Mouse (Mus musculus) G1E (cell line): ENCODE data around the gene 0610009B22Rik. TPM values are rescaled to one million over a fixed set of nuclear protein-coding genes. Genes with fewer than 3 reads are reported as not detected.

ENCODE experiments used
- ATAC-seq: 2 replicates; pipeline ENCODE4 v1.8.0; 2016; ENCODE audit warnings: mild to moderate bottlenecking; ENCODE audit not compliant: insufficient number of reproducible peaks, poor library complexity, low FRiP score, severe bottlenecking; ENCODE audit errors: extremely low read depth
- DNase-seq: peaks from one replicate; pipeline ENCODE4 v3.0.0; 2012; ENCODE audit warnings: low spot score
- H3K27me3 ChIP-seq: 2 replicates; pipeline ENCODE4 v1.6.1; 2012; ENCODE audit warnings: mild to moderate bottlenecking, low read length, inconsistent platforms; ENCODE audit not compliant: insufficient read depth
- H3K36me3 ChIP-seq: replicated peaks from 2 replicates; pipeline ENCODE3; 2012; ENCODE audit warnings: mild to moderate bottlenecking, inconsistent platforms
- H3K4me1 ChIP-seq: 2 replicates; pipeline ENCODE4 v1.6.1; 2012; ENCODE audit warnings: low read depth, low read length, inconsistent platforms, mixed read lengths; ENCODE audit not compliant: insufficient read depth
- H3K4me3 ChIP-seq: 2 replicates; pipeline ENCODE4 v1.5.1; 2012; ENCODE audit warnings: low read depth, mild to moderate bottlenecking, inconsistent platforms, low read length, moderate library complexity, mixed read lengths
- H3K9me3 ChIP-seq: replicated peaks from 2 replicates; pipeline ENCODE4 v1.6.1; 2012; ENCODE audit warnings: inconsistent platforms
- CTCF ChIP-seq: IDR thresholded peaks from 2 replicates; pipeline ENCODE4 v1.5.1; 2012; ENCODE audit warnings: low read depth, low read length, inconsistent platforms, mixed read lengths
- GATA1 ChIP-seq: IDR thresholded peaks from 2 replicates; pipeline ENCODE4 v1.6.1; 2012; ENCODE audit warnings: borderline replicate concordance, low read length, inconsistent platforms, mixed read lengths
- GATA2 ChIP-seq: IDR thresholded peaks from 2 replicates; pipeline ENCODE4 v1.6.1; 2012; ENCODE audit warnings: low read depth, low read length, inconsistent platforms, borderline replicate concordance
- POLR2AphosphoS5 ChIP-seq: IDR thresholded peaks from 2 replicates; pipeline ENCODE4 v1.6.1; 2012; ENCODE audit warnings: low read depth, low read length, inconsistent platforms; ENCODE audit not compliant: insufficient replicate concordance
- TAL1 ChIP-seq: conservative IDR thresholded peaks from 2 replicates; pipeline ENCODE4 v1.6.1; 2012; ENCODE audit warnings: low read depth, low read length, inconsistent platforms, mixed read lengths
- polyA plus RNA-seq: library from polyadenylated mRNA; stranded (reverse); fragments of >175 nt; gene quantifications from 2 replicates; pipeline ENCODE4 v1.2.3, GENCODE M21; 2012
- total RNA-seq, 2 experiments: library from RNA; stranded (forward) in 1 of 2; stranded (reverse) in 1 of 2; fragments of 200-1000 nt in 1 of 2; fragments of >200 nt in 1 of 2; fragmentation: Nextera tagmentation in 1 of 2; gene quantifications; 2 replicates each; pipeline ENCODE4 v1.2.3; 2014 to 2017

Gene 0610009B22Rik
- total and polyA plus RNA-seq, 3 experiments: 2.8 to 39.6 (median 19.5) TPM

DNA sequence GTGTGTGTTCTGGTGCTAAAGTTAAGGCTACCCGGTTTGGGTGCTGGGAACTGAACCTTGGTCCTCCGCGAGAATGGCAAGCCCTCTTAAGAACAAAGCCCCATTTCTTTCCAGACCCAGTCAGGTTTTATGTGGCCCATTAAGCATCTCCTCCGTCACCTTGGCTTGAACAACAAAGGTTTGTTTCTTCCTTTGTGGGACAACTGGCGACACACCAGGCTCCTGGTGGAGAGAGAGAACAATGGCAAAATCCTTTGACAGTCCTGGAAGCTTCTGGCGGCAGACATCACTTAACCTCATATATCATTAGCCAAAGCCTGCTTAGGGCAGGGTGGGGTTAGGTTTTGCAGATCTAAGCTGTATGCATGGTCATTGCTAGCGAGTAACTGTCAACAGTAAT is 26.0 kb downstream of the 0610009B22Rik start:
- H3K9me3 ChIP-seq: no peaks in the 10 kb centered on the region
- TF ChIP-seq TAL1 (no peak), GATA1 (no peak), GATA2 (no peak), CTCF (no peak), POLR2AphosphoS5 (no peak)
- H3K27me3 ChIP-seq: peaks cover 47% of the 10 kb centered on the region
- DNase-seq (no peak), ATAC-seq (no peak)
- no peaks in the 10 kb centered on the region for H3K36me3 ChIP-seq
- no peak overlapping the region for H3K4me3 ChIP-seq
- no peaks in the 10 kb centered on the region for H3K4me1 ChIP-seq

- ATAC-seq (no peak), DNase-seq (no peak)
- H3K27me3 ChIP-seq: peaks cover 54% of the 10 kb centered on the region
- no peaks in the 10 kb centered on the region for H3K4me1 ChIP-seq
- no peaks in the 10 kb centered on the region for H3K9me3 ChIP-seq
- no peaks in the 10 kb centered on the region for H3K36me3 ChIP-seq
- no peak overlapping the region for H3K4me3 ChIP-seq
- no peak for TF ChIP-seq POLR2AphosphoS5
- TF ChIP-seq CTCF: no peak
- no peak for TF ChIP-seq GATA1
- TF ChIP-seq GATA2: no peak
Observed at GRCm38 (mm10) chr11:51661867-51662365, 26.8 kb downstream of the 0610009B22Rik start.

DNA sequence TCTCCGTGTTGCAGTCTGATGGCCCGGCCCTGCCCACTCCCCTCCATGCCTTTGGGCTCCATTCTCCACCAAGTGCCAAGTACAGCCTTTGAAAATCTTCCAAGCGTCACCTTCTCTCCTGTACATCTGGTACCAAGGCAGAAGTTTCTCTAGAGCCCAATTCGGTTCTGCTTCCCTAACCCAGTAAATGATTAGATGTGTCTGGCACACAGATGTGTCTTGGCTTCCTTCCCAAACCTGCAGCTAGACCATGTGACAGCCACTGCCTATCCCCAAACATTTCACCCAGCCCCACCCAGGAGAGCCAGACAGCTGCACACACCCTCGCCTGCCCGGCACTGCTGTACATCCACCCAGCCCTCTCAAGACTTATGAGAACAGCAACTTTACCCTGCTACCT is 30.0 kb downstream of the 0610009B22Rik start:
- H3K27me3 ChIP-seq: peaks cover 72% of the 10 kb centered on the region
- peaks cover 4% of the 10 kb centered on the region; the same call in 1 of the 2 replicates for H3K4me1 ChIP-seq
- no peaks in the 10 kb centered on the region for H3K9me3 ChIP-seq
- no peaks in the 10 kb centered on the region for H3K36me3 ChIP-seq
- TF ChIP-seq GATA2 (no peak), POLR2AphosphoS5 (no peak), TAL1 (no peak)
- ATAC-seq: no peak
- DNase-seq: no peak
- no peak overlapping the region for H3K4me3 ChIP-seq

- peaks cover 74% of the 10 kb centered on the region for H3K27me3 ChIP-seq
- H3K4me3 ChIP-seq: no peak overlapping the region
- no peaks in the 10 kb centered on the region for H3K9me3 ChIP-seq
- TF ChIP-seq CTCF: no peak
- TF ChIP-seq GATA2: no peak
- TF ChIP-seq TAL1: no peak
- TF ChIP-seq POLR2AphosphoS5: no peak
- TF ChIP-seq GATA1: no peak
- H3K4me1 ChIP-seq: peaks cover 4% of the 10 kb centered on the region; the same call in 1 of the 2 replicates
- DNase-seq (no peak), ATAC-seq (no peak)
- no peaks in the 10 kb centered on the region for H3K36me3 ChIP-seq
Observed at GRCm38 (mm10) chr11:51658291-51658690, 30.4 kb downstream of the 0610009B22Rik start.

DNA sequence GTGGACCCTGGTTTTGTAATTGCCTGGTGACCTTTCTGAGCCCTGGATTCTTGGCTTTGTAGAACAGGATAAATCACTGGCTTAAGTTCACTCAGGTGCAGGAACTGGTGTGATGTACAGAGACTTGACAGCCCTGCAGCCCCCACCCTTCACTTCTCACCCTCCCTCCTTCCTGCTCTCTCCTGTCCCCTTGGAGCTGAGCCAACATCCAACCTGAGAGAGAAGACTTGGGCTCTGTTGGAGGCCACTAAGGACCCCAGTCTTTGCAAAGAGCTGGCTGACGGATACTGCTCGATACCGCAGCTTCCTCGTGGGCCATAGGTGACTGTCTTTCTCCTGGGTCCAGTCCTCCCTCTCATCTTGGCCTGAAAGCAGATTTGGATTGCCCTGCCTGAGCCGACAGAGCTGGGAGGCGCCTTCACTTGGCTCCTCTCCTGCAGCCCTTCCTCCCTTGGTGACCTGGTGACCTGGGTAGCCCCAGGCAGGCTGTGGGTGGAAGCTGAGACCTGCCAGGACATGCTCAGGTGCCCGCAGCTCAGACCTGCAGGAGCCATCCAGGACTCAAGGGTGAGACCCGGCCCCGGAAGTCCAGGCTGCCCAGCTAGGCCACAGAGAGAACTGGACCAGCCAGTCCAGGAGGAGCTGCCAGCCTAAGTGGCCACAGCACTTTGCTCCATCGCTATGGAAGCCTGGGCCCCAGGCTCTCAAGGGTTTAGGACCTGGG is 31.7 kb downstream of the 0610009B22Rik start:
- peaks cover 4% of the 10 kb centered on the region; the same call in 1 of the 2 replicates for H3K4me1 ChIP-seq
- H3K27me3 ChIP-seq: peaks cover 76% of the 10 kb centered on the region
- TF ChIP-seq CTCF (no peak), TAL1 (no peak), GATA1 (no peak), POLR2AphosphoS5 (no peak), GATA2 (no peak)
- DNase-seq (no peak), ATAC-seq (no peak)
- H3K36me3 ChIP-seq: no peaks in the 10 kb centered on the region
- H3K4me3 ChIP-seq: no peak overlapping the region
- no peaks in the 10 kb centered on the region for H3K9me3 ChIP-seq

DNA sequence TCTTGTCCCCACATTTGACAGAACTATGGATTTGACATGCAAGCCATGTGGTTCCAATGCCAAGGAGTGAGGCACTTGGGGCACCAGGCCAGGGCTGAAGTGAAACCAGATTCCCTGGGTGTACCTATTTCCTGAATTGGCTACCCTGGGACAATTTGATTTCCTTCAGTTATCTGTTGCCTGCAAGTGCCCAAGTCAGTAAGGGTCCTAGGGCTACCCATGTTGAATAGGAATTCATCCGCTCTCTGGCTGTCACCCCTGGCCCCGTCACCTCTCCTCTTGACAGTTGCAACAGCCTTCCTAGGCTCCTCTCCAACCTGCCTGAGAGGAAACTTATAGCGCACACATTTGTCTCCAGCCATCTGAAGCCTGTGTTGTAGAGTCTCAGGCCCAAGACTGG is 33.8 kb downstream of the 0610009B22Rik start:
- TF ChIP-seq POLR2AphosphoS5: no peak
- TF ChIP-seq CTCF: no peak
- TF ChIP-seq TAL1: no peak
- H3K27me3 ChIP-seq: peaks cover 78% of the 10 kb centered on the region
- no peaks in the 10 kb centered on the region for H3K36me3 ChIP-seq
- H3K4me3 ChIP-seq: no peak overlapping the region
- no peak for DNase-seq
- peaks cover 12% of the 10 kb centered on the region for H3K4me1 ChIP-seq
- H3K9me3 ChIP-seq: peaks cover 9% of the 10 kb centered on the region
- no peak for ATAC-seq
